24 mouse cellular contexts compared by ENCODE assay signal in the genomic region with DNA sequence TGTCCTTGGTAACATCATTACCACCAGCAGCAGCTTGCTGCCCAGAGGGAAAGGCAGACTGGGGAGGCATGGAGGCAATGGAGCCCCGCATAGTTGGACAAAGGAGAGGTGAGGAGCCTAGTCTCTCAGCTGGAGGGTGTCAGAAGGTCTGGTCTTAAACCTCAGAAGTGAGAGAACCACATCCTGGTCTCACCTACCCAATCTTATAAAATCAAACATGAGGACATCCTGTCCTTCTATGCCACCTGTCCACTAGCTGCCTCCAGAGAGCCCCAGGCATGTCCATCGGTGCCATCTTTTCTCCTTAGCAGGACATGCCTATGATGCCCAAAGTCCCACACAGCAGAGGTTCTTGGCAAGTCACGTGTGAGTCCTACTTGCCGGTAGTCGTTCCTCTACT. TPM values are rescaled to one million over a fixed set of nuclear protein-coding genes. Genes with fewer than 3 reads are reported as not detected.
"Had no signal": no experiment of that assay in that cellular context is flagged by ENCODE, and none has a peak within 500 bp of the region (broad histone marks: within the 10 kb centered on the region; RNA-seq: fewer than 3 reads in every experiment).

No protein-coding gene starts in this region.

- H3K4me2 ChIP-seq: limb, embryonic 12.5 days; liver, embryonic 12.5 days; liver, embryonic 15.5 days; lung, embryonic 15.5 days; neural tube, embryonic 13.5 days; stomach, embryonic 15.5 days had no signal

- H3K9me3 ChIP-seq: limb, embryonic 12.5 days; liver, embryonic 12.5 days; liver, embryonic 15.5 days; lung, embryonic 15.5 days; megakaryocyte, embryonic 14.5 days; midbrain, embryonic 10.5 days; neural tube, embryonic 13.5 days; stomach, embryonic 15.5 days had no signal

- H3K9ac ChIP-seq: limb, embryonic 12.5 days; liver, embryonic 12.5 days; liver, embryonic 15.5 days; lung, embryonic 15.5 days; neural tube, embryonic 13.5 days; stomach, embryonic 15.5 days had no signal

- ATAC-seq: liver, embryonic 12.5 days had no signal

- H3K27me3 ChIP-seq: limb, embryonic 12.5 days; liver, embryonic 12.5 days; liver, embryonic 15.5 days; lung, embryonic 15.5 days; megakaryocyte, embryonic 14.5 days; neural tube, embryonic 13.5 days; stomach, embryonic 15.5 days had no signal

- H3K4me1 ChIP-seq: limb, embryonic 12.5 days; liver, embryonic 12.5 days; liver, embryonic 15.5 days; lung, embryonic 15.5 days; neural tube, embryonic 13.5 days; stomach, embryonic 15.5 days had no signal

- H3K4me3 ChIP-seq: left cerebral cortex, adult 2 months; limb, embryonic 12.5 days; liver, embryonic 12.5 days; liver, embryonic 15.5 days; lung, embryonic 15.5 days; megakaryocyte, embryonic 14.5 days; midbrain, embryonic 10.5 days; neural tube, embryonic 13.5 days; stomach, embryonic 15.5 days had no signal

- DNase-seq: kidney, adult 18-20 months; kidney, adult 9 months; kidney, postnatal 36 days; layer of hippocampus, postnatal 36 days; liver; lung, adult 18-20 months; lung, postnatal 10 days; lung, postnatal 36 days; midbrain, embryonic 14.5 days; retina, postnatal 1 day; right cerebral cortex, postnatal 25 days; spleen, adult 18-20 months; thymus, postnatal 25 days had no signal

- H3K27ac ChIP-seq: left cerebral cortex, adult 2 months; limb, embryonic 12.5 days; liver, embryonic 12.5 days; liver, embryonic 15.5 days; lung, embryonic 15.5 days; midbrain, embryonic 10.5 days; neural tube, embryonic 13.5 days; stomach, embryonic 15.5 days had no signal

- H3K36me3 ChIP-seq: limb, embryonic 12.5 days; liver, embryonic 12.5 days; liver, embryonic 15.5 days; lung, embryonic 15.5 days; midbrain, embryonic 10.5 days; neural tube, embryonic 13.5 days; stomach, embryonic 15.5 days had no signal

RNA-seq across cellular contexts. Expression of a gene that starts 21.7 kb away (rescaled TPM):
- total RNA-seq: layer of hippocampus, postnatal 10 days; layer of hippocampus, postnatal 36 days; left cerebral cortex, adult 2 months; midbrain, postnatal 0 days had no signal
- polyA plus RNA-seq: limb, embryonic 12.5 days; lung, embryonic 15.5 days; midbrain, embryonic 10.5 days; midbrain, embryonic 14.5 days had no signal
